Mouse (Mus musculus): ENCODE results near the gene Tbx1. TPM values are rescaled to one million over a fixed set of nuclear protein-coding genes. Genes with fewer than 3 reads are reported as not detected.

Gene Tbx1
- under 1 TPM in 1 of 2 experiments, not detected in 1; 0.20 TPM for total RNA-seq (2021)
- long read RNA-seq, experiment 1, transcript Tbx1-203 (7 exons, 2,511 nt), result major isoform, 5 of 6 reads
- long read RNA-seq, experiment 1, partial matches to known transcripts, result 1 of 6 reads
- long read RNA-seq, experiment 1, other reads (novel, unspliced or antisense), result 0 of 6 reads
- long read RNA-seq, experiment 2, result 0 reads

- no peak for DNase-seq
These were observed at the start of gene Tbx1 for GRCm38 (mm10) chr16:18589804-18590790. Gene Tbx1, minus strand, starts transcription at chr16:18590671.

- no peak for DNase-seq
These were observed 49.0 kb upstream of the Tbx1 start for GRCm38 (mm10) chr16:18639382-18639929.

GRCm38 (mm10) chr16:18638396-18638795, 47.9 kb upstream of the Tbx1 start:
- no peak for DNase-seq

GRCm38 (mm10) chr16:18636804-18637203, 46.3 kb upstream of the Tbx1 start:
- no peak for DNase-seq

GRCm38 (mm10) chr16:18636401-18636800, 45.9 kb upstream of the Tbx1 start:
- DNase-seq, result no peak

GRCm38 (mm10) chr16:18633333-18633732, 42.9 kb upstream of the Tbx1 start:
- DNase-seq, result no peak

GRCm38 (mm10) chr16:18632816-18633215, 42.3 kb upstream of the Tbx1 start:
- DNase-seq, result no peak

GRCm38 (mm10) chr16:18632059-18632458, 41.6 kb upstream of the Tbx1 start:
- no peak for DNase-seq

- no peak for DNase-seq
These were observed 40.7 kb upstream of the Tbx1 start for GRCm38 (mm10) chr16:18631141-18631540.

- no peak for DNase-seq
These were observed 39.8 kb upstream of the Tbx1 start for GRCm38 (mm10) chr16:18630291-18630690.

- DNase-seq, result peak; percentile 81 to 90
These were observed 39.1 kb upstream of the Tbx1 start, which contains the start of gene Sept5 for GRCm38 (mm10) chr16:18629390-18630231. Gene Sept5, minus strand, starts transcription at chr16:18629954.

GRCm38 (mm10) chr16:18628948-18629340, 38.5 kb upstream of the Tbx1 start:
- DNase-seq, result no peak

GRCm38 (mm10) chr16:18628206-18628947, 37.9 kb upstream of the Tbx1 start:
- no peak for DNase-seq

GRCm38 (mm10) chr16:18627163-18627562, 36.7 kb upstream of the Tbx1 start:
- no peak for DNase-seq

- DNase-seq, result peak; percentile 88 to 89
These were observed 36.0 kb upstream of the Tbx1 start, which contains the start of gene Gm49601 for GRCm38 (mm10) chr16:18626376-18626878. Gene Gm49601, minus strand, starts transcription at chr16:18626427.

- peak; percentile 16 to 25 for DNase-seq
These were observed 35.4 kb upstream of the Tbx1 start for GRCm38 (mm10) chr16:18625791-18626311.

- no peak for DNase-seq
These were observed 34.6 kb upstream of the Tbx1 start for GRCm38 (mm10) chr16:18625097-18625496.

- no peak for DNase-seq
These were observed 34.2 kb upstream of the Tbx1 start for GRCm38 (mm10) chr16:18624641-18625040.

- DNase-seq, result no peak
These were observed 33.5 kb upstream of the Tbx1 start for GRCm38 (mm10) chr16:18623751-18624540.

Data from adrenal gland, postnatal 36 days (tissue).